Mouse (Mus musculus) frontal cortex, postnatal 10 days (tissue): ENCODE results near the gene Ubl7.

Source experiments
- DNase-seq, 2 experiments: peaks; one replicate each; pipeline ENCODE4 v3.0.0; 2022; ENCODE audit warnings: low spot score in 2 of 2, mixed read lengths in 1 of 2

Gene Ubl7

GRCm38 (mm10) chr9:57912571-57912970 is 1.8 kb downstream of the Ubl7 start:
- no peak for DNase-seq

DNA sequence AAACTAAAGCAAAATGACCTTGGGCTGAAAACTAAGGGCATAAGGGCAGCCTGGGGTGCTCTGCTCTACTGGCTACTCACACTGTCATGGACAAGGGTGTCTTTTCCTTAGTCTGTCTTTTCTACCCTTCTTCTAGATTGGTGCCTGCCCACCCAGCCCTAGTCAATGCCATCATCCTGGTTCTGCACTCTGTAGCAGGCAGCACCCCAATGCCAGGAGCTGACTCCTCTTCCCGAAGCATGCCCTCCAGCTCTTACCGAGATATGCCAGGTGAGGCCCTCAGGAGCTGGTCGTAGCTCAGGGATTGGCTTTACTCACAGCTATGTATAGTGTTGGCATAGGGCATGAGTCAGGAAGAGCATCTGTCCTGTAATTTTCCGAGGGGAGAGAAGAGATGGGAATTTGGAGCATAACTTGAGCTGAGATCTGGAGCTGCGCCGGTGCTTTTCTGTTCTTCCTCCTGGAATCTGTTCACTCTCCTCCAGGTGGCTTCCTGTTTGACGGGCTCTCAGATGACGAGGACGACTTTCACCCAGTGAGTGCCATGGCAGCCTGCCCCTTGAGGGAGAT is 10.8 kb downstream of the Ubl7 start:
- DNase-seq: no peak

DNA sequence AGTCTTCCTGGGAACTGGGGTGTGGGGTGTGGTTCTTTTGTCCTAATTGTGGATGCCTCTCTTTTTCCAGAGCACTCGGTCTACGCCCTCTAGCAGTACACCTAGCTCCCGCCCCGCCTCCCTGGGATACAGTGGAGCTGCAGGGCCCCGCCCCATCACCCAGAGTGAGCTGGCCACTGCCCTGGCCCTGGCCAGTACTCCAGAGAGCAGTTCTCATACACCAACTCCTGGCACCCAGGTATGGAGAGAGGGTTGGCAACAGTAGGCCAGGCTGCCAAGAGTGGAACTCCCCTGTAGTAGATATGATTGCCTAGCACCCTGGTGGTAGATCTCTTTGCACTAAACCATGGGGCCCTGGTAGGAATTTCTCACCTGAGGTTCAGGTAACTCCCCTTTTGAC is 11.6 kb downstream of the Ubl7 start:
- DNase-seq: no peak

GRCm38 (mm10) chr9:57923046-57923445 is 12.3 kb downstream of the Ubl7 start:
- no peak for DNase-seq

DNA sequence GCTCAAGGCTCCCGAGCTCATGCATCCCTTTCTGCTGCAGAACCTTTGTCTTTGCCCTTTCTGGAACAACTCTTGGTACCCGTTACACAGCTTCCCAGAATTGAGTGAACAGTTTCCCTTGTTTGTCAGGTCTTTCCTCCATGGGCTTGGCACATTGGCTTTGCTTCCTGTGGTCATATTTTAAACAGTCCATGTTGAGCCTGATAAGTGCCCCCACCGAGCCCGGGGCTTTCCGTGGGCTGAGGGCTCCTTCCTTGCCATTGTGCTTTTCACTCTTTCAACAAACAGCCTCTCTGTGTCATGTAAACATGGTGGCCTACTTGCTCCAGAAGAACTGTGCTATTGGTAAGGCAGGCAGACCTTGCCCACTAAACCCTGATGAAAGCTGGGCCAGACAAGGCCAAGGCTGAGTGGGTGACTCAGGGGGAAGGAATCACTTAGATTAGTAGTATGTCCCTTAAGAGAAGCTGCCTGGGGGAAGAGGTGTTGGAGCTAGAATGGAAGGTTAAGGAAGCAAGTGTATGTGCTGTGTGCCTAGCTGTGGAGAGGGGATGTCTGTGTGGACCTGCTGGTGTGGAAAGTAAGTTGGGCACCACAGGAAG is 20.5 kb downstream of the Ubl7 start:
- no peak for DNase-seq

DNA sequence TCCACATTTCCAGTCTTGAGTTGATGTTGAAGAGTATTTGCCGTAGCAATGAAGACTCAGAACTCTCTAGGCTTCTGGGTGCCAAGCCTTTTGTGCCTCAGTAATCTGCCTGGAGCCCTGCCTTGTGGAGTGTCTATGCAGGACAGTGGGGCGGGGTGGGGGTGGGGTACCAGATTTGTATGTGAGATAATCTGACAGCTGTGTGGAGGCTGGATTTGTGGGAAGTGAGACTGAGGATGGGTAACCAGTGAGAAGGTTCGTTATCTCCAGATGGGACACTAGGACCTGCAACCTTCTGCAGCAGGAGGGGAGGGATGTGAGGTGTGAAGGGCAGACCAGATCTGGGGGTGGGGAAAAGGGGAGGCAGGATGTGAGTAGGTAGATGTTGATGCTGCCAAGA is 21.5 kb downstream of the Ubl7 start:
- no peak for DNase-seq

DNA sequence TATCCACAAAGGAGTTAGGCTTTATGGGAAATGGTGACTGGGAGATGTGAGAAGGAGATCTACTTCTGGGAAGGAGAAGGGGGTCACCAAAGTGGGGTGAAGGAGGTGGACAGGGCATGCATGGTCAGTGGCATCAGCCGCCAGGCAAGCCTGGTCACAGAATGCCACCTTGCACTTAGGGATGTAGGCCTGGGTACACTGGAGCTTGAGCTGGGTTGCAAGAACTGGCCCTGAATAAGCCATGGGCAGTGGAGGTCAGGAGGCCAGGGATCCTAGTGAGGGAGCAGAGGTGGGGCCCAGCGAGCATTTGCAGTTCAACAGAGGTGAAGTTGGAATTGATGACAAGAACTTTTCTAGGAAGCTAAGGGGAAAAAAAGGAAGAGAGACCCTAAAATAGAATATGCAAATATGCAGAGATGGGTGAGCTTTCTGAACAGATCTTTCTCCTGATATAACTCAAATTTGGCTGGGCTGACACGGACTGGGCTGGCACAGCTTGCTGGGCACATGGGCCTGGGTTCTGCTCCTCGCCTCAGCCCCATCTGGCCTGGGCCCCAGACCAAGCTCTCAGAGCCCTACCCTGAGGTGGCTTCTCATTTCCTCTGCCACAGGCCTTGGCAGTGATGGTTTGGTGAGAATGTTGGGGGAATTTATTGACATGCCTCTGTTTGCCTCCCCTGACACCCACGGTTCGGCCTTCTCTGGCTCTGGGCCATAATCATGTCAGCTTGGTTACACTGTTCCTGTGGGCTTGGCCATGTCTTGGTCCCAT is 22.2 kb downstream of the Ubl7 start:
- DNase-seq: peak; percentile 50 to 60

- peak in 1 of 2 experiments; percentile 84 for DNase-seq
Observed at GRCm38 (mm10) chr9:57935683-57936437, 25.1 kb downstream of the Ubl7 start.

GRCm38 (mm10) chr9:57937171-57937570 is 26.4 kb downstream of the Ubl7 start:
- no peak for DNase-seq

GRCm38 (mm10) chr9:57937651-57938050 is 26.9 kb downstream of the Ubl7 start:
- no peak for DNase-seq

DNA sequence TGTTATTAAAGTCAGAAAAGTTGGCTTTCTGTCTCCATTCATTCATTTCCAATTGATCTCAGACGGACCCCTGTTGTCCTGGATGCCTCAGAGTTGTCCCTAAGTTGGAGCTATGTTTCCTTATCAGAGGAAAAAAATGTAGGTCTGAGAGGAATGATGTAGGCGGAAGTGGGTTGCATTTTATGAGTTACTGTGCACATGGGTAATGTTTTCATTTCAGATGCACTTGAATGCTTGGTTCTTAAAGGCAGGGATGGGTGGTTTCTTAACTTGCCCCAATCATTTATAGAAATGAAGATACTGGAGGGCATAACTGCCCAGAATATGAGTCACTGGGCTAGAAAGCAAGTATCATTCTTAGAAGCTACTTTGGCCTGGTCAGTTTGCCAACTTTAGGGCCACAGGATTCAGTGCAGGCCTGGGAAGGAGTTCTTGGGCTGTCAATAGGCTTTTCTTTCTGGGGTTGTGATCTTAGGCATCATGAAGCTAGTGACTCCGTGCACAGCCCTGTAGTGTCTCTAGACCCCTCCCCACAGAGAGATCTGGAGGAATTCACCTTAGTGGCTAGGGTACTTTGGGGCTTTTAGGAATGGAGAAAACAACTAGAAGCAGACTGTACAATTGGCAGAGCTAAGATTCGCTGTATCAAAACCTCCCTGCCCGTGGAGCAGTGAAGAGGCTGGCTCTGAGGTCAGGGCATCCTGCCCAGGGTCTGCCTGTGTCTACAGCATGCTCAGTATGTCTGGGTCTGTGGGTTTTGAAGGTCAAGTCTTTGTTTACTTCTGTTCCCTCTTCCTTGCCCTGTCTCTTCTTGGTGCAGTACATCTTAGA is 27.7 kb downstream of the Ubl7 start:
- no peak for DNase-seq

- peak; percentile 62 to 79 for DNase-seq
Observed at GRCm38 (mm10) chr9:57939431-57940348, 28.9 kb downstream of the Ubl7 start, which contains the start of gene Sema7a. TSS of gene Sema7a (plus strand) at chr9:57940112.

DNA sequence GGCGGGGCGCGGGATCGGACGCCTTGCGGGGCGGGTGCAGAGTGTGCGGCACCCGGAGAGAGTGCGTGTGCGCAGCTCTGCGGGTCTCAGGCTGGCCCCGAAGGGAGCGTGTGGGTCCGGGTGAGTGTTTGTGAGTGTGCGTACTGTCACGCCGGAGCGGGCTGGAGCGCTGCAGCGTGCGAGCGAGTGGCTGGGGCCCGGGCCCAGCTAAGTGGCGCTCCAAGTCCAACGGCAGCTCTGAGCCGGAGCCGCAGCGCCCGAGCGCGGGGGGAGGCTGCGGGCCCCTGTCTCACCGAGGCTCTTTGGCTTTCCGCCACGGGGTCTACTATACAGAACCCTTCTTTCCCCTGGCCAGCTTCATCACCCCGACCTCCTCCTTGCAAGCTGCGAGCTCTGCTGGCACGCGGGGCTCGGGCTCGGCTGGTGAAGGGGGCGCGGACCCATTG is 29.6 kb downstream of the Ubl7 start:
- DNase-seq: peak in 1 of 2 experiments; percentile 48

DNA sequence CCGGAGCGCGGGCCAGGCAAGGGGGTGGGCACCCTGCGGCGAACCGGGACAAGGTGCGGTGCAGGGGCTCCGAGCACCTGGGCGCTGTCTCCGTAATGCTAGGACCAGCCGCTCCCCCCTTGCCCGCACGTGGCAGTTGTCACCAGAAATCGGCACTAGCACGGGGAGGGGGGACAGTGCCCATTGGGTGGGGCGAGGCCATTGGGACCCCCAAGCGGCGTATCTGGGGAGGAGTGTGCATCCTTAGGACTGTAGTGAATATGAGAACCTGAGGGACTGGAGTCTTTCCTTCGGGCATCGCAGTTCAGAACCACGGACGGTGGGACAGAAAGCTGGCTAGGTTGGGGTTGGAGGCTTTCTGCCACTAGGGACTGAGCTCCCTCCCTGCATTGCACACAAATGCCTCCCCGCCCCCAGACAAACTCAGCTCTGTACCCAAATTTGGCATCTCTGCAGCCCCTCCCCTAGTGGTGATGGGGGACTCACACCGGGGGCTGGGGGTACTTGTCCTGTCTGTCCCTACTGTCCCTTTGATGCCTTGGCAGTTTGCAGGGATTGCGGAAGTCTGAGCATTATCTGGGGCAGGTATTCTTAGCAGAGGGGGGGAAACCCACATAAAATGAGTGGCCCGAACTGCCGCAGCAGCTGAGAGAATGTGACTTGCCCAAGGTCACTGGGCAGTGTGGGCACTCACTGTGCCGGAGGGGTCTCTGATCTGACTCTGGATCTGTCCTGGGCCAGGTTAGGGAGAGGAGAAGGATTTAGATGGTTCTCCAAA is 30.3 kb downstream of the Ubl7 start:
- DNase-seq: no peak

- DNase-seq: no peak
Observed at GRCm38 (mm10) chr9:57942039-57942438, 31.3 kb downstream of the Ubl7 start.

DNA sequence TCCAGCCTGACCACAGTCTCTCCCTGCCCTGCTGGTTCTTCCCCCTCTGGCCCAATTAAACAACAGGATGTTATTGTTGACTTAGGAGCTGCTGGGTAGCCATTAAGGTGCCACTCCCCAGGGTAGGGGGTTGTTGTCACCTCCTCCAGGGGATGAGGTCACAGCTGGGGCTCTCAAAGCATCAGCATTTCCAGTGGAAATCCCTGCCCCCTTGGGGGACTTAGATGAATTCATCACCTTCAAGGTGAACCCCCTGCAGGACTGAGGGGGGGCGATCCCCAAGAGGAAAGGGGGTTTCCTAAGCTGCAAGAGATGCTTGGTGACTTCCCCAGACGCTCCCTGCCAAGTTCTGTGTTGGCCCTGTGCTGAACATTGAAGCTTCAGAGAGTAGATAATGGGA is 32.3 kb downstream of the Ubl7 start:
- no peak for DNase-seq

GRCm38 (mm10) chr9:57944572-57944971 is 33.8 kb downstream of the Ubl7 start:
- DNase-seq: no peak

DNA sequence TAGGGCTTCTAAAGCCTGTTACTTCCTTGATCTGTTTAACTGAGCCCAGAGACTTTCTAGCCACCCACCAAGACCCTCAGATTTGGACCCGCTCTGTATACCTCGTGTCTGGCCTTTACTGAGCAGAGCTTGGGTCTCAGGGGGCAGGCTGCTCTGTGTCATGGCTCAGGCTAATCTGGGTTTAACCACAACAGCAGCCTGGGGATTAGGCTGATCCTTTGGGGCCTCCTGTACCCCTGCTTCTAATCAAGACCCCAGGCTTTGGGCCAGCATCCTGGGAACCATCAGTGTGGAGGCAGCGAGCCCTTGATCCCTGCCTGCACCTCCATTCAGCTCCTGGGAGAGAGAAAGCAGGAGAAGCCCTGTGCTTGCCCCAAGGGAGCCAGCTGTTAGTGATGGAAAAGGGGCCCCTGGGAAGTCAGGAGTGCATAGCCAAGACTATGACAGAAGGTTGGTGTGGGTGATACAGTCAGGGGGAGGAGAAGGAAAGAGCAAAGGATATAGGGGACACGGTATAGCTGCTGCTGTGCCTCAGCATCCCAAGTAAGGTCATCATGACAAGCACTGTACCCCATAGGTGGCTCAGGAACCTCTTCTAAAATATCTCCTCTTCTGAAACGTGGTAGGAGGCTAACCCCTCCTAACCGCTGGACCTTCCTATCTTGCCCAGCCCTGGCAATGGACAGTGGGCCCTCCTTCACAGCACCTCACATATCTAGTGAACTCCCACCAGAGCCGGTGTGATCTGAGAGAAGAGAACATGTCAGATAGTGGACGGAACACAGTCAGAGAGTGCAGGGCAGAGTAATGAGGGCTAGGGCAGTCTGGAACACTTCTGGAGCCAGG is 35.2 kb downstream of the Ubl7 start:
- DNase-seq: no peak
